Mouse (Mus musculus) liver, embryonic 16.5 days (tissue): Measurements from ENCODE around the gene Apba3. TPM values are rescaled to one million over a fixed set of nuclear protein-coding genes. Genes with fewer than 3 reads are reported as not detected.

ENCODE experiments used
- ATAC-seq: fragments of 200-750 bp; cut with Nextera tagmentation; 2 replicates; pipeline ENCODE4 v1.8.0; 2017; ENCODE audit warnings: low read depth, mild to moderate bottlenecking, moderate number of reproducible peaks, moderate library complexity
- H3K27ac ChIP-seq: fragments of 300-500 bp; sonication (generic); 2 replicates; pipeline ENCODE4 v1.5.1; 2014; ENCODE audit warnings: mild to moderate bottlenecking, low read length
- H3K27me3 ChIP-seq: fragments of 300-500 bp; sonication (generic); 2 replicates; pipeline ENCODE4 v1.6.1; 2014; ENCODE audit warnings: low read depth, low read length, mixed read lengths; ENCODE audit not compliant: control insufficient read depth, insufficient read depth
- H3K36me3 ChIP-seq: fragments of 300-500 bp; sonication (generic); 2 replicates; pipeline ENCODE4 v1.6.1; 2014; ENCODE audit warnings: mild to moderate bottlenecking; ENCODE audit not compliant: control insufficient read depth, insufficient read depth
- H3K4me1 ChIP-seq: fragments of 300-500 bp; sonication (generic); 2 replicates; pipeline ENCODE4 v1.6.1; 2014; ENCODE audit warnings: low read depth, low read length, mixed read lengths; ENCODE audit not compliant: control insufficient read depth
- H3K4me2 ChIP-seq: fragments of 300-500 bp; sonication (generic); 2 replicates; pipeline ENCODE4 v1.6.1; 2014; ENCODE audit warnings: low read depth, low read length, mixed read lengths
- H3K4me3 ChIP-seq: fragments of 300-500 bp; sonication (generic); 2 replicates; pipeline ENCODE4 v1.5.1; 2014; ENCODE audit warnings: low read depth, mild to moderate bottlenecking, low read length
- H3K9ac ChIP-seq: fragments of 300-500 bp; sonication (generic); 2 replicates; pipeline ENCODE4 v1.6.1; 2014; ENCODE audit warnings: low read depth, low read length
- H3K9me3 ChIP-seq: fragments of 300-500 bp; sonication (generic); replicated peaks from 2 replicates; pipeline ENCODE4 v1.6.1; 2016; ENCODE audit warnings: low read length; ENCODE audit not compliant: control insufficient read depth
- WGBS: fragments of 180-500 bp; shearing (Covaris S2); extraction: QIAGEN DNeasy Blood & Tissue Kit; methylation state at CpG from one replicate; pipeline ENCODE4 v1.1.7; 2014; ENCODE audit not compliant: insufficient replicate concordance; 5-methylcytosine and 5-hydroxymethylcytosine counted together
- polyA plus RNA-seq: library from polyadenylated mRNA; unstranded; fragments of >200 nt; fragmentation: Nextera tagmentation; extraction: Ambion mirVana; gene quantifications from 2 replicates; pipeline ENCODE4 v1.2.1, GENCODE M21; 2015

The Apba3 gene
- polyA plus RNA-seq, 1 experiment from 2014 or later = 26.3 TPM

GRCm38 (mm10) chr10:81306837-81307682 is 40.3 kb downstream of the Apba3 start:
- H3K9me3 ChIP-seq = no peaks in the 10 kb centered on the region
- no peak for ATAC-seq
- no peak overlapping the region for H3K4me3 ChIP-seq
- no peak overlapping the region for H3K27ac ChIP-seq
- no peak overlapping the region for H3K4me2 ChIP-seq
- WGBS = 83% methylated on average over 21 of the region's 21 CpGs
- peaks cover 25% of the 10 kb centered on the region for H3K36me3 ChIP-seq
- H3K4me1 ChIP-seq = peaks cover 30% of the 10 kb centered on the region
- no peak overlapping the region for H3K9ac ChIP-seq
- H3K27me3 ChIP-seq = no peaks in the 10 kb centered on the region

DNA sequence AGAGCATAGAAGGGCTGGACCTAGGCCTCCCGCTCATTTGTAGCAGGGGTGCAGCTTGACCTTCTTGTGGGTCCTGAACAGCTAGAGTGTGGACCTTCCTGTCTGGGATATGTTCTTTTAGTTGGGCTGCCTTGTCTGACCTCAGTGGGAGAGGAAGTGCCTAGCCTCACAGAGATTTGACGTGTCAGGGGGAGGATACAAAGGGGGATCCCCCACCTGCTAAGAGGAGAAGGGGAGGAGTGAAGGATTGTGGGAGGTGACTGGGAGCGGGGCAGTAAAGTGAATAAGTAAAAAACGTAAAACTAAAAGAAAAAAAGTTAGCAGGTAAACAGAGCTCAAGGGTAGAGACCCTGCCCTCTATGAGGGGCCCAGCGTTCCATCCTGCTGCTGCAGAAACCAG is 42.8 kb downstream of the Apba3 start:
- Histone ChIP-seq H3K36me3 (peaks cover 31% of the 10 kb centered on the region), H3K27ac (no peak overlapping the region), H3K4me2 (no peak overlapping the region), H3K9ac (no peak overlapping the region), H3K27me3 (no peaks in the 10 kb centered on the region), H3K4me1 (peaks cover 6% of the 10 kb centered on the region), H3K4me3 (no peak overlapping the region), H3K9me3 (no peaks in the 10 kb centered on the region)
- ATAC-seq = no peak
- WGBS = 72% methylated on average over 5 of the region's 5 CpGs

GRCm38 (mm10) chr10:81313581-81313980 is 46.8 kb downstream of the Apba3 start:
- no peaks in the 10 kb centered on the region for H3K9me3 ChIP-seq
- H3K4me2 ChIP-seq = no peak overlapping the region
- no peak overlapping the region for H3K27ac ChIP-seq
- ATAC-seq = no peak
- no peaks in the 10 kb centered on the region for H3K27me3 ChIP-seq
- peaks cover 19% of the 10 kb centered on the region for H3K4me1 ChIP-seq
- no peak overlapping the region for H3K9ac ChIP-seq
- no peak overlapping the region for H3K4me3 ChIP-seq
- H3K36me3 ChIP-seq = peaks cover 16% of the 10 kb centered on the region
- WGBS = 91% methylated on average over 13 of the region's 13 CpGs

DNA sequence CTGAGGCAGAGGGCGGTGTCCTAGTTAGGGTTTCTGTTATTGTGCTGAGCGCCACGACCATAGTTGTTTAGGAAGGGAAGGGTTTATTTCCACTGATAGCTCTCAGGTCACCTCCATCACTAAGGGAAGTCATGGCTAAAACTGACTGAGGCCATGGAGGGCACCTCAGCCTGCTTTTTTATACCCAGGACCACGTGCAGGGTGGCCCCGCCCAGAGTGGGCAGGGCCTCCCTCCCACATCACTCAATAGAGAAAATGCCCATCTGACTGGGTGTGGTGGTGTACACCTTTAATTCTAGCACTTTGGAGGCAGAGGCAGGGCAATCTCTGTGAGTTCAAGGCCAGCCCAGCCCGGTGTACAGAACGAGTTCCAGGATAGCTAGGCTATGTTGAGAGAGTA is 47.4 kb downstream of the Apba3 start:
- no peak for ATAC-seq
- Histone ChIP-seq H3K36me3 (peaks cover 12% of the 10 kb centered on the region; the same call in 1 of the 2 replicates), H3K27ac (no peak overlapping the region), H3K4me2 (no peak overlapping the region), H3K9ac (no peak overlapping the region), H3K4me3 (no peak overlapping the region), H3K9me3 (no peaks in the 10 kb centered on the region), H3K27me3 (no peaks in the 10 kb centered on the region), H3K4me1 (peaks cover 25% of the 10 kb centered on the region)
- WGBS = 71% methylated on average over 7 of the region's 7 CpGs

DNA sequence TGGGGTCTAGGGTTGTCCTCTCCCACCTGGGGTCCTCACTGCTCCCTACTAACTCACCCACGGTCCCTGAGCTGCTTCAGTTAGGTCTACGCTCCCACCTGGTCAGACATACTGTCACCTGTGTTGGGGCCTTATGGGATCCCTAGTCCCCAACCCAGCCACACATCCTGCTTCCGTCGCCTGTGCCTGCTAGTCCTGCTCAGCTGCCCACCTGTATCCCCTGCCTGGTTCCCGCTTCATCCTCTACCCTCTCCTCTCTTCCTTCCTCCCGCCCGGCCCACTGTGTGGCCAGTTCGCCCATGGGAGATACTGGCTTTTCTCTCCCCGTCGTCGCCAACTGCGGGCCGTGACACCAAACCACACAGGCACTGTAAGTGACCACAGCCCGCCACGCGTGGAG is 48.8 kb downstream of the Apba3 start:
- no peak overlapping the region for H3K9ac ChIP-seq
- H3K9me3 ChIP-seq = no peaks in the 10 kb centered on the region
- 78% methylated on average over 16 of the region's 16 CpGs for WGBS
- H3K4me2 ChIP-seq = no peak overlapping the region
- peaks cover 9% of the 10 kb centered on the region; the same call in 1 of the 2 replicates for H3K36me3 ChIP-seq
- no peak for ATAC-seq
- peaks cover 35% of the 10 kb centered on the region for H3K4me1 ChIP-seq
- no peak overlapping the region for H3K4me3 ChIP-seq
- H3K27ac ChIP-seq = no peak overlapping the region
- H3K27me3 ChIP-seq = no peaks in the 10 kb centered on the region

- peak overlapping the region; percentile 30 for H3K4me3 ChIP-seq
- H3K27me3 ChIP-seq = no peaks in the 10 kb centered on the region
- H3K9me3 ChIP-seq = no peaks in the 10 kb centered on the region
- H3K9ac ChIP-seq = peak overlapping the region; percentile 35
- no peak overlapping the region for H3K27ac ChIP-seq
- H3K36me3 ChIP-seq = peaks cover 9% of the 10 kb centered on the region; the same call in 1 of the 2 replicates
- H3K4me2 ChIP-seq = peak overlapping the region; percentile 55; the same call in 1 of the 2 replicates
- ATAC-seq = no peak
- WGBS = 64% methylated on average over 16 of the region's 16 CpGs
- H3K4me1 ChIP-seq = peaks cover 35% of the 10 kb centered on the region
Measured at GRCm38 (mm10) chr10:81316338-81317060, 49.7 kb downstream of the Apba3 start.

DNA sequence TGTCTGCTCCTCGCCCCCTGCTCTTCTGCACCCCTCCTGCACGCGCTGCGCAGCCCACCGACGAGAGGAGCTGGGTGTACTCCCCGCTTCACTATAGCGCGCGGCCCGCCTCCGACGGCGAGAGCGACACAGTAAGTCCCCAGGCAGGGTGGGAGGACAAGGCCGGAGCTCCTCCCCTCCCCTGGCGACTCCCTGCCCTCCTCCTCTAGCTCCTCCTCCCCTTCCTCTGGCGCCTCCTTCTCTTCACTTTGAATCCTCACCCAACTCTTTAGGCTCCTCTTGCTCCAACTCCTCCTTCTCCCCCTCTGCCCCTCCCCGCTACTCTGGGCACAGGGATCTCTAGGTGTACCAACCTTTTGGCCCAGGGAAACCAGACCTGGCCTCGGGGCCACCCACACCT is 50.5 kb downstream of the Apba3 start:
- ATAC-seq = no peak
- Histone ChIP-seq H3K9ac (peak overlapping the region; percentile 35), H3K36me3 (peaks cover 12% of the 10 kb centered on the region; the same call in 1 of the 2 replicates), H3K27ac (no peak overlapping the region), H3K4me1 (peaks cover 42% of the 10 kb centered on the region), H3K4me2 (peak overlapping the region; percentile 55), H3K4me3 (peak overlapping the region; percentile 30), H3K27me3 (no peaks in the 10 kb centered on the region), H3K9me3 (no peaks in the 10 kb centered on the region)
- WGBS = 22% methylated on average over 20 of the region's 20 CpGs

- Histone ChIP-seq H3K27me3 (no peaks in the 10 kb centered on the region), H3K4me1 (peaks cover 46% of the 10 kb centered on the region), H3K36me3 (peaks cover 21% of the 10 kb centered on the region), H3K4me3 (no peak overlapping the region), H3K9ac (no peak overlapping the region; the same call in 1 of the 2 replicates), H3K4me2 (no peak overlapping the region), H3K27ac (no peak overlapping the region), H3K9me3 (no peaks in the 10 kb centered on the region)
- WGBS = 79% methylated on average over 13 of the region's 13 CpGs
- no peak for ATAC-seq
Measured at GRCm38 (mm10) chr10:81318589-81319329, 52.0 kb downstream of the Apba3 start.
